Mouse (Mus musculus) E14TG2a.4 (cell line): Measurements from ENCODE around the gene Brms1.

ENCODE experiments used
- CTCF ChIP-seq: conservative IDR thresholded peaks from 2 replicates; pipeline ENCODE4 v1.5.1; 2014; ENCODE audit warnings: low read length
- NANOG ChIP-seq: IDR thresholded peaks from 2 replicates; pipeline ENCODE4 v1.6.1; 2014; ENCODE audit warnings: borderline replicate concordance, low read length, mixed read lengths
- POU5F1 ChIP-seq: IDR thresholded peaks from 2 replicates; pipeline ENCODE4 v1.6.1; 2014; ENCODE audit warnings: low read length, borderline replicate concordance

DNA sequence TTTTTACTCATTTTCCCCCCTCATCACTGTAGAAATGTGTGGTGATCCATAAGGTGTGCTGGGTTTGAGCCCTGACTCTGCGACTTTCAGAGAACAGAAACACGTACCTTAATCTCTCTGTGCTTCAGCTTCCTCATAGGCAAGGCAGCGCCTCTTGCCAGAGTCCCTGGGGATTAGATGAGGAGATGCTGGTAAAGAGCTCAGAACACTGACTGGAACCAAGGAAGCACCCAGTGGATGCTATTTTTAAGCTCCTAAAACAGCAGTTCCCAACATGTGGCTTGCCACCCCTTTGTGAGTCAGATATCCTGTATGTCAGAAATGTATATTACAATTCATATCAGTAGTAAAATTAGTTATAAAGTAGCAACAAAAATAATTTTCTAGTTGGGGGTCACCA lies 23.0 kb upstream of the Brms1 start:
- TF ChIP-seq CTCF = no peak
- TF ChIP-seq NANOG = no peak
- no peak for TF ChIP-seq POU5F1
